Mouse (Mus musculus): ENCODE measurements around the gene Hdac4.

Gene Hdac4

DNA sequence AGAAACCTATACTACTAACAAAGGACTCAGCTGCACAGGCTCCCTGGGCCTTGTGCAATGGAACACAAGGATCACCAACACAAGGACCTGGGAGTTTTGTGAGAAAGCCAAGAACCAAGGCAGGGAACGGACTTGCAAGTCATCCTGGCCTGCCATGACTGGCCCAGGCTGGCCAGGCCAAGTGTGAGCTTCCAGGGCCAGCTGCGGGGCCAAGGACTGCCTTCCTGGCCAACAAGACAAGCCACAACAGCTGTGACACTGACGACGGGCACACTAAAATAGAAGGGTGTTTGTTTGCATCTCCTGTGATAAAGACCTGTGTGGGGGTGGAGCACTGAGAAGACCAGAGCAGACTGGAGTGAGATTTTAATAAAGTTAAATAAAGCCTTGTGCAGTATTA is 96.0 kb downstream of the Hdac4 start:
- DNase-seq (ENCODE audit: low spot score) = no peak

DNA sequence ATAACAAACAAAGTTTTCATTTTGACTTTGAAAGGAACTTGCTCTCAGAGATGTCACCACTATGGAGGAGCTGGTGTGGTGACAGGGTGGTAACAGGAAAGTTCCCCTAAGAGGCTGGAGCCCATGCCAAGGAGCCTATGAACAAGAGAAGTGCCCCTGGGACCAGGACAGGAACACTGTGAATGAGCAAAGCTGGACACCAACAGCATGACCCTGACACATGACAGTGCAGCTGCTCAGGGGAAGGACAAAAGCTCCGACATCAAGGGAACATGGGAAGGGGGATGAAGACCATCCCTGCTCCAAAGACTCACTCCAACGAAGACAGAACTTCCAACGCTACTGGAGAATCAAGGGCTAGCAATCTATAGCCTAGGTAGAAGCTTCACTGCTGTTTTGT is 97.0 kb downstream of the Hdac4 start:
- DNase-seq (ENCODE audit: low spot score) = no peak

GRCm38 (mm10) chr1:92096991-92097525 is 98.4 kb downstream of the Hdac4 start:
- DNase-seq (ENCODE audit: low spot score) = no peak

- no peak for DNase-seq (ENCODE audit: low spot score)
Observed at GRCm38 (mm10) chr1:92092286-92092685, 103.2 kb downstream of the Hdac4 start.

DNA sequence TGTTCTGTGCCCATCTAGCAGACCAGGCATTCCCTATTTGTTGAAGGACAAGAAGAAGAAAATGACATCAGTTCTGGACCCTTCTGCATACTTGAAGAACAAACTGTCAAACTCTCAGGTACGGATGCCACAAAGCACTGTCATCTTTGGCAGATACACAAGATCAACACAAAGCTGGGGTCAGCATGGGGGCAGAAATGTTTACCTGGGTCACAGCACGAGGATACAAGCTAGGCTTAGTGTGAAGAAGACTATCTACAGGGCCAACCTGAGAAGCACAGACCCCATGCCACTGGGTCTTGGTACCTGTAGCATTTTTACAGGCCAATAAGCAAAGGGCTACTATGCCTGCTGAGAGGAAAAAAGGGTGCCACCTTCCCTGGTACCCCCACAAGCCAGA is 107.7 kb downstream of the Hdac4 start:
- no peak for DNase-seq (ENCODE audit: low spot score)

DNA sequence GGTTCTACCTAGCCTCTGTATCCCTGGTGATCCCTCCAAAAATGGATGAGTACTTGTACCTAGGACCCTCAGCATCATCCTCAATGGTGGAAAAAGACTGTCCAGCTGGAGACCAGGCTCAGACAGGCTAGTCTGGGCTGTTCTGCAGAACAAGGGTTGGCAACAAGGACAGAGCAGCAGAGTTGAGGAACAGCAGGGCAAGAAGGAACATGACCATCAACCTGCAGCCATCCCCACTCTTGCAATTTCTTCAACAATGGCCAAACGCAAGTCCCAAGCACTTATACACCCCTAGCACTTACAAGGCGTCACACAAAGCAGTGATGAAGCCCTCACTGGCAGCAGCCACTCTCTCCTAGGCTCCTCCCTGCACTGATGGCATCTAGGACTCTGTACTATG is 108.2 kb downstream of the Hdac4 start:
- DNase-seq (ENCODE audit: low spot score) = no peak

DNA sequence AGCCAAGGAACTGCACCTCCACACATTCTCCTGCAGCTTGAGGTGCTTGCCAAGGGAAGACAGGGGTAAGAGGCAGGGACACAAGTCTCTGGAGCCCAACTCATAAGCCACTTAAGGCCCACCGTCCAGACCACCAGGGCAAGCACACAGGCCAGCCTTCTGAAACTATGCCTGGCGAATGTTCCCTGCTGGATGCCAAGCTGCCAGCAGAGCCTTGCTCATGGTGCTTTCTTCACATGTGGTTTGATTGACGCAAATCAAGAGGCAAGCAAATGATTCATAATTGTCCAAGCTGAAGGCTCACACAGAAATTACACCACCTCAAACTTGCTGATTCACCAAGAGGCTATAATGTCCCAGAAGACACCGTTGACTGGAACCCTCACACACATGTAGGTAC is 108.7 kb downstream of the Hdac4 start:
- DNase-seq (ENCODE audit: low spot score) = no peak

DNA sequence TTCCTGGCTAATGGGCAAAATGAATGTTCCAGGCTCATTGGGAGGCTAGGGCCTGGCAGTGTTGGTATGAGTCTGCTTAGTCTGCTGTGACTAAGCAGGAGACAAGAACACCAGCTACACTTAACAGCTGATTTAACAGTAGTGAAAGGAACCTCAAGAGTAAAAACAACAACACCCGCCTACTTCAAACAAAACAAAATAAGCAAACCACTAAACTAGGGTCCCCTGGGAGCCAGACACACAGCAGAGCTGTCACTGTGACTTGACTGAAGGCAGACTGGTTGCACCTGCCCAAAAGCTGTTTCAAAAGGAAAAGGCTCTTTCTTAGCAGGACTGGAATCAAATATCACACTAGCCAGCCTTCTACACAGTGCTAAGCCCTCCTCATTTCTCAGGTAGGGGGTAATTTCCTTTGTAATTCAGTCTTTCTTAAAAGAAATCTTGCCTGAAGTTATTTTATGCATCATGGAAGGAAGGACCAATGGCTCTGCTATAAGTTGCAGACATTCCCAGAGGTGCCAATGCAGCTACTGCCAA is 109.2 kb downstream of the Hdac4 start:
- no peak for DNase-seq (ENCODE audit: low spot score)

GRCm38 (mm10) chr1:92084738-92085137 is 110.8 kb downstream of the Hdac4 start:
- no peak for DNase-seq (ENCODE audit: low spot score)

GRCm38 (mm10) chr1:92084004-92084403 is 111.5 kb downstream of the Hdac4 start:
- no peak for DNase-seq (ENCODE audit: low spot score)

GRCm38 (mm10) chr1:92082837-92083541 is 112.5 kb downstream of the Hdac4 start:
- no peak for DNase-seq (ENCODE audit: low spot score)

DNA sequence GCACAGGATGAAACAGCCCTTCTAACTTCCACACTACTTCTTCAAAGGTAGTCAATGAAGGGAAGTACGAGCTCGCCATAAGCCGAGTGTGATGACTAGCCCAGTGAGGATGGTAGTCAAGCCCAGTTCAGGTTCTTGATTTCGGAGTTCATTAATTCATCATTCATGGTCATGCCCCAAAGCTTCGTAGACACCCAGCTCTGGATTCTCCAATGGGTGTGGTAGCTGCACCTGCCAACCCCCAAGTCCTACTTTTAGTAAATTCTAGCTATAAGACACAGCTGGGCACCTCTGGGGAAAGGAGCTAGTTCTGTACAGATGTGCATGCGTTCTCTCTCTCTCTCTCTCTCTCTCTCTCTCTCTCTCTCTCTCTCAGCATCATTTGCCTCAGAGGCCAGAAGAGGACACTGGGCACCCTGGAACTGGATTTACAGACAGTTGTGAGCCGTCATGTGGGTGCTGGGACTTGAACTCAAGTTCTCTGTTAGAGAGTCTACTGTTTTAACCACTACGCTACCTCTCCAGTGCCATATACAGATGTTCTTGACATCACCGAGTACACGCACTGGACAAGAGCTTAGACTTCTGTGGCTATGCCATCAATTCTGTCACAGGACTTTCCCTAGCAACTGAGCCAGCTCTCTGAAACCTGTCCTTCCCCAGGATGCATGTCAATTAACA is 113.2 kb downstream of the Hdac4 start:
- no peak for DNase-seq (ENCODE audit: low spot score)

DNA sequence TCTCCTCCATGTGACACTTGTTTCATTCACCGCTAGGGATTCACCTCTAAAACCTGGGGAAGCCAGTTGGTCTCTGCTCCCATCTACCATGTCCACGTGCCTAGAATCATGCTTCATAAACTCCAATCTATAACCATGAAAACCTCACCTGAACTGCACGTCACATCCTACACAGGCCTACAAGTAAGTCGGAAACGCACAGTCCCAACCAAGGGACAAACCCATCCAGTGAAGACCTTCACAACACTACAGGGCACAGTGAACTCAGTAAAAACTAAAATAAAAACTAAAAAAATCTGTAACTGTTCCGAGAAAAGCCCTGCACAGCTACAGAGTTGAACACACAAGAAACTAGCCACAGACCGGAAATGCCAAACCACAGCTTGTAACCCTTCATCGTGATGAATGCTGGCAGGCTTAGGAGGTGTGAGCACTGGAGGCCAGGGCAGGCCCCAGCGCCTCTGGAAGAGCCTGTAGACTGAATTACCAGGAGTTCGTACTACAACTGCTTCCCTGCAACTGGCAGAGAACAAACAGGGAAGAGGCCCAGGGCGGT is 115.4 kb downstream of the Hdac4 start:
- no peak for DNase-seq (ENCODE audit: low spot score)

DNA sequence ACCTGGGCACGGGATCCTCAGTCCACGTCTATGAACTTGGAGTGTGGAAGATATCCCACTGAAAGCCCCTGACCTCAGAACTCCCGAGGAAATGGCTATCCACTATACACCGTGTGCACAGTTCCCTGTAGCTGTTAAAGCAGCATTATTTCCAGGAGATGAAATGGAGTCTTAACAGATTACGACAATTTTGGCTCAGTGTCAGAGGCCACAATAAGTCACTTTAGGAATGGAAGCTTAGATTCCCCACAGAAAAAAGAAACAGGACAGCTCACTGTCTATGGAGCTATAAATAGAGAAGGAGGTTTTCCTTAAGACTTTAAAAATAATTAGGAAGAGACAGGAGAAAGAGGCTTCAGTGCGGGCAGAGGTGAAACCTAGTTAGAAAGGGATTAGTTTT is 120.2 kb downstream of the Hdac4 start:
- DNase-seq (ENCODE audit: low spot score) = no peak

GRCm38 (mm10) chr1:92074655-92075054 is 120.8 kb downstream of the Hdac4 start:
- no peak for DNase-seq (ENCODE audit: low spot score)

DNA sequence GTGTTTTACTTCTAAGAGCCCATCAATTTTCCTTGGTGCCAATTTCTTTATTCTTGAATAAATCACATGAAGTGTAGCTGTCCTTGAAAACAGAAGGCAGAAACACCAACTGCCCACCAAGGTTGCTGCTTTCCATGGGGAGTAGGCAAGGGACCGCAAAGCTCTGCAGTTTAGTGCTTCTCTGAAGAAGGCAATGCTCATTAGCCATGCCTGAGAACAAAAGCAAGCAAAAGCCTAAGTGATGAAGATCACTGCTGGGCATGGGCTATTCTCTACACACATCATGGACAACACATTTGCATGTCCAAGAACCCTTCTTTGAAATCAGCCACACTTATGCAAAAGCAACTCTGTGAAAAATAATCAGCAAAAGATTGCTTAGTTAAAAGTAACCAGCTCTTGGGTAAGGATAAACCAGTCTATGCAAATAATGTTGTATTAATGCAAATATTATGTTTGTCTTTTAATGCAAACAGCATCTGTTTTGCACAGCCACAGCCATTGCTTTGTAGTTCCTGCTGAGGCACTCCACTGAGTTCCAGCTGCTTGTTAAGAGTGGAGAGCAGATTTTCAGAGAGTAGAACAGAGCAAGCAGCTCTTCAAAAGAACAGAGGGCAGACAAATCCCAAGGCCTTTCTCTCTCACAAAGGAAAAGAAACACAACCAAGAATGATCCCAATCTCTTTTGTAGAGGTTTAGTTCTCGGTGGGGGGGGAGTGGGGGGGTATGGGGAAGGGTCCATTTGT is 125.4 kb downstream of the Hdac4 start:
- no peak for DNase-seq (ENCODE audit: low spot score)

DNA sequence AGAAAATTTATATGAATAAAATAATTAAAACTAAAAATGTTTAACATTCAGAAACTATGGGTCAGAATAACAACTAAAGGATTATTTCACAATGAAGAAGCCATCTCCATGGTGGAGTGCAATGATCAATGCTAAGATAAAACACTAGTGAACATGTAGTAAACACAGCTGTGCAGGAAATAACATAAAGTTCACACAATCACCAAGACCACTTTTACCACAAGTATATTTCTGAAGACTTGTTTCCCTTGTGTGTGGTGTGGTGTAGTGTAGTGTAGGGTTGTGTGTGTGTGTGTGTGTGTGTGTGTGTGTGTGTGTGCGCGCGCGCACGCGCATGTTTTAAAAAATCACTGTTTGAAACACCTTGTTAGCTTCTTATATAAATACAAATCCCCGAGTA is 126.0 kb downstream of the Hdac4 start:
- DNase-seq (ENCODE audit: low spot score) = no peak

DNA sequence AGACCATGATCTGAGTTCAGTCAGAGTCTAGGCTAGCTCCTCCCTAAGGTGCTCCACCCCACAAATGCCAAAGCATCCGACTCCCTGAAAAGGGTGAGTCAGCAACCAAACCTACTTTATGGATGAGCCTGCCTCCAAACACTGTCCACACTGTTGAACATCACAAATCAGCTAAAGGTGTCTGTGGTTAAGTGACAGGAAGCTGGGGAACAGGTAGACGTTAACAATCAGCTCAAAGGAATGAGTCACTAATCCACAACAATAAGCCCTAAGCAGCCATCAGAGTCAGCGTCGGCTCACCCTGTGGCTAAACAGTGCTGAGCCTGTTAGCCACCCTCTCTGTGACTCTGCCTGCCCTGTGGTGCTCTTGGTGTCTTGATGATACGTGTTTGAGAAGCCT is 131.2 kb downstream of the Hdac4 start:
- DNase-seq (ENCODE audit: low spot score) = no peak

GRCm38 (mm10) chr1:92063271-92063670 is 132.2 kb downstream of the Hdac4 start:
- no peak for DNase-seq (ENCODE audit: low spot score)

DNA sequence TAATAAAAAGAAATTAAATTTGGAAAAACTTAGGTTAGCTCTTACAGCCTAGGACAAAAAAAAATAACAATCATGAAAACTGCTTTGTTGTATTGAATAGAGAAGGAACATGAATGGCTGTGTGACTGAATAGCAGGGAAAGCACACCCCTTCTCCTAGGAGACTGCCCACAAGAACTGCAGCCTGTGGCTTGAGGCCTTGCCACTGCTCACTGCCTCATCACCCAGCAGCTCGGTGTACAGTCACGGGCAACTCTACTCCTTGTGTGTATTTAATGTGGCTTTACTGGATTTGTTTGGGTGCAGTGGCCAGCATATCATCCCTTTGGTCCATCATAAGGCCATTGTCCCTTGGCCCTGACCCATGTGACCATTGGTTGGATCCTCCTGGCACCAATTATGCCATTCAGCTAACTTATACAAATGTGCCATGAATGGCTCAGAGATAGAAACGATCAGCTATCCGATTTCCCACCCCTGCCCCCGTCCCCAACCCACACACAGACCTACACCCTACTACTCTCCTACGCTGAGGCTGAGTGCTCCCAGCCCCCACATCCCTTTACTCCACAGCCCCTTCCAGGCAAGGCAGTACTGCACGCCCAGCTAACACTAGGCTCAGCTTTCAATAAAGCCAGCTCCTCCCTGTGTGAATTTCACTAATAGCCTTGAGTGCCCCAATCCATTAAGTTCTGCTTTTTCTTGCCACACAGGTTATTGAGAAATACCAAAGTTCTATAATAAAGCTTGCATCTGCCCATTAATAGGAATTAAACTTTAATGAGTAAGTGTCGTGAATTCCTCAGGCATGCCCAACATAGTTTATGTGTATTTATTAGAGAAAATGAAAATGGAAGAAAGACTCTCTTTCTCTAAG is 134.1 kb downstream of the Hdac4 start:
- DNase-seq (ENCODE audit: low spot score) = no peak

GRCm38 (mm10) chr1:92060532-92061064 is 134.9 kb downstream of the Hdac4 start:
- no peak for DNase-seq (ENCODE audit: low spot score)

Measured in layer of hippocampus, adult 9-10 months (tissue).